Mouse (Mus musculus) limb, embryonic 10.5 days (tissue): ENCODE results near the gene Gm3383. TPM values are rescaled to one million over a fixed set of nuclear protein-coding genes. Genes with fewer than 3 reads are reported as not detected.
"Not testable (repeated sequence)": the region's sequence is repeated elsewhere in the genome, so short reads cannot be mapped to it uniquely, and the experiment has no call there.

Source experiments
- DNase-seq: peaks from one replicate; pipeline ENCODE4 v3.0.0-alpha.2; 2017; ENCODE audit warnings: low spot score
- H3K27ac ChIP-seq: fragments of 300-500 bp; sonication (generic); 2 replicates; pipeline ENCODE4 v1.5.1; 2016; ENCODE audit warnings: mild to moderate bottlenecking
- H3K27me3 ChIP-seq: fragments of 300-500 bp; sonication (generic); 2 replicates; pipeline ENCODE4 v1.6.1; 2016; ENCODE audit warnings: low read depth, mild to moderate bottlenecking; ENCODE audit not compliant: poor library complexity, severe bottlenecking
- H3K36me3 ChIP-seq: fragments of 300-500 bp; sonication (generic); 2 replicates; pipeline ENCODE4 v1.6.1; 2016; ENCODE audit warnings: mild to moderate bottlenecking, moderate library complexity
- H3K4me1 ChIP-seq: fragments of 300-500 bp; sonication (generic); 2 replicates; pipeline ENCODE4 v1.6.1; 2016
- H3K4me3 ChIP-seq: fragments of 300-500 bp; sonication (generic); 2 replicates; pipeline ENCODE4 v1.5.1; 2016; ENCODE audit warnings: mild to moderate bottlenecking, moderate library complexity
- H3K9me3 ChIP-seq: fragments of 300-500 bp; sonication (generic); replicated peaks from 2 replicates; pipeline ENCODE4 v1.6.1; 2016; ENCODE audit warnings: mild to moderate bottlenecking
- WGBS: fragments of 180-500 bp; shearing (Covaris S2); methylation state at CpG from one replicate; pipeline ENCODE4 v1.1.7; 2016; 5-methylcytosine and 5-hydroxymethylcytosine counted together
- polyA plus RNA-seq: library from polyadenylated mRNA; unstranded; fragments of >200 nt; fragmentation: Nextera tagmentation; extraction: Ambion mirVana; gene quantifications from 2 replicates; pipeline ENCODE4 v1.2.1, GENCODE M21; 2016

The Gm3383 gene
- polyA plus RNA-seq = 0.63 and 0.85 TPM in 2 replicates

GRCm38 (mm10) chr14:5807882-5808281 lies at the start of gene Gm3383:
TSS of gene Gm3383 (minus strand) at chr14:5807982.
- H3K9me3 ChIP-seq, H3K36me3 ChIP-seq, H3K4me3 ChIP-seq, H3K27me3 ChIP-seq, H3K4me1 ChIP-seq, H3K27ac ChIP-seq, DNase-seq: not testable (repeated sequence)
- no CpG with 5 or more reads among the region's 3 CpGs for WGBS

- not testable (repeated sequence) for H3K4me3 ChIP-seq, H3K4me1 ChIP-seq, H3K9me3 ChIP-seq, H3K27me3 ChIP-seq, H3K27ac ChIP-seq, H3K36me3 ChIP-seq, DNase-seq
- 87% methylated on average over 3 of the region's 3 CpGs for WGBS
Observed at GRCm38 (mm10) chr14:5855911-5856310, 48.1 kb upstream of the Gm3383 start.

- WGBS = no CpG with 5 or more reads among the region's 3 CpGs
- H3K4me3 ChIP-seq = not testable (repeated sequence)
Observed at GRCm38 (mm10) chr14:5830229-5830628, 22.4 kb upstream of the Gm3383 start, which contains the start of gene Gm3424. TSS of gene Gm3424 (minus strand) at chr14:5830329.

GRCm38 (mm10) chr14:5812699-5813356 lies 5.0 kb upstream of the Gm3383 start:
- no CpG with 5 or more reads among the region's 47 CpGs for WGBS
- not testable (repeated sequence) for DNase-seq

More at GRCm38 (mm10) chr14:5830229-5830628, 22.4 kb upstream of the Gm3383 start, which contains the start of gene Gm3424:
- DNase-seq, H3K27me3 ChIP-seq, H3K9me3 ChIP-seq, H3K27ac ChIP-seq, H3K4me1 ChIP-seq, H3K36me3 ChIP-seq: not testable (repeated sequence)

GRCm38 (mm10) chr14:5741477-5741876 lies 66.3 kb downstream of the Gm3383 start, which contains the start of gene Gm3373:
TSS of gene Gm3373 (minus strand) at chr14:5741577.
- H3K4me1 ChIP-seq, H3K36me3 ChIP-seq, H3K27me3 ChIP-seq, H3K9me3 ChIP-seq, DNase-seq, H3K27ac ChIP-seq, H3K4me3 ChIP-seq: not testable (repeated sequence)
- no CpG with 5 or more reads among the region's 37 CpGs for WGBS

More at GRCm38 (mm10) chr14:5812699-5813356, 5.0 kb upstream of the Gm3383 start:
- H3K27ac ChIP-seq, H3K4me3 ChIP-seq, H3K36me3 ChIP-seq, H3K4me1 ChIP-seq, H3K27me3 ChIP-seq, H3K9me3 ChIP-seq: not testable (repeated sequence)

- not testable (repeated sequence) for H3K36me3 ChIP-seq, H3K27me3 ChIP-seq, H3K27ac ChIP-seq, H3K4me1 ChIP-seq, H3K9me3 ChIP-seq, DNase-seq, H3K4me3 ChIP-seq
- no CpG with 5 or more reads among the region's 2 CpGs for WGBS
Observed at GRCm38 (mm10) chr14:5687357-5687756, 120.4 kb downstream of the Gm3383 start, which contains the start of gene Gm9603. TSS of gene Gm9603 (minus strand) at chr14:5687457.

- no CpG with 5 or more reads among the region's 1 CpGs for WGBS
- DNase-seq, H3K4me1 ChIP-seq, H3K9me3 ChIP-seq, H3K4me3 ChIP-seq, H3K36me3 ChIP-seq, H3K27ac ChIP-seq, H3K27me3 ChIP-seq: not testable (repeated sequence)
Observed at GRCm38 (mm10) chr14:5632928-5633327, 174.9 kb downstream of the Gm3383 start, which contains the start of gene Gm8265. TSS of gene Gm8265 (minus strand) at chr14:5633028.

Other genes starting within 250 kb of the Gm3383 start
- not detected in 2 replicates for gene Gm8265, start 175.0 kb downstream of the Gm3383 start, polyA plus RNA-seq
- gene Gm9603, start 120.5 kb downstream of the Gm3383 start, polyA plus RNA-seq = not detected in 2 replicates
- gene Gm3373, start 66.4 kb downstream of the Gm3383 start, polyA plus RNA-seq = 0.41 TPM in 1 of 2 replicates, not detected in the other
- gene Gm3424, start 22.3 kb upstream of the Gm3383 start, polyA plus RNA-seq = not detected in 2 replicates
- gene Gm8237, start 72.4 kb upstream of the Gm3383 start, polyA plus RNA-seq = 0.06 and 0.10 TPM in 2 replicates
- 0.20 and 0.46 TPM in 2 replicates for gene Gm3248, start 153.8 kb upstream of the Gm3383 start, polyA plus RNA-seq
- gene Gm3453, start 171.2 kb upstream of the Gm3383 start, polyA plus RNA-seq = not detected in 2 replicates